20 mouse cellular contexts compared by ENCODE assay signal in genomic region chr11:34272016-34272415, GRCm38 (mm10). TPM values are rescaled to one million over a fixed set of nuclear protein-coding genes. Genes with fewer than 3 reads are reported as not detected.
A peak's percentile ranks its signal among the peaks of the same experiment; 100 is the strongest.
DNase-seq lines count a peak whose midpoint lies in the region; ATAC-seq and TF ChIP-seq lines count a peak whose summit lies in the region.
"Had no signal": no experiment of that assay in that cellular context is flagged by ENCODE, and none has a peak within 500 bp of the region (broad histone marks: within the 10 kb centered on the region; RNA-seq: fewer than 3 reads in every experiment).

No protein-coding gene starts in this region.

- peak; percentile 41; the same call in 1 of the 2 replicates for ATAC-seq in midbrain, embryonic 13.5 days
- no peak for ATAC-seq in midbrain, postnatal 0 days (ENCODE audit: low FRiP score)
- ATAC-seq in forebrain, embryonic 15.5 days (replicated peaks), result 0 out of 2 replicates have a peak, but pooled peaks have one; percentile 23
- ATAC-seq: lung, postnatal 0 days had no signal

- H3K9ac ChIP-seq in midbrain, embryonic 13.5 days (replicated peaks), result no peak overlapping the region
- H3K9ac ChIP-seq in midbrain, postnatal 0 days (replicated peaks; ENCODE audit: low read length, poor library complexity, severe bottlenecking), result no peak overlapping the region
- no peak overlapping the region for H3K9ac ChIP-seq in forebrain, embryonic 15.5 days (replicated peaks)
- H3K9ac ChIP-seq: kidney, embryonic 15.5 days; liver, embryonic 13.5 days had no signal

- 53% methylated on average over 10 of the region's 10 CpGs for WGBS in midbrain, embryonic 13.5 days
- WGBS in midbrain, postnatal 0 days, result 53% methylated on average over 10 of the region's 10 CpGs
- WGBS in forebrain, embryonic 15.5 days, result 17% methylated on average over 10 of the region's 10 CpGs
- 54% methylated on average over 10 of the region's 10 CpGs for WGBS in kidney, adult 2 months

- H3K4me2 ChIP-seq in midbrain, embryonic 13.5 days (replicated peaks), result no peak overlapping the region
- H3K4me2 ChIP-seq in midbrain, postnatal 0 days (ENCODE audit: low read depth, low read length, poor library complexity, severe bottlenecking), result no peak overlapping the region
- no peak overlapping the region for H3K4me2 ChIP-seq in forebrain, embryonic 15.5 days (replicated peaks)
- H3K4me2 ChIP-seq: heart, embryonic 11.5 days; kidney, embryonic 15.5 days; liver, embryonic 13.5 days had no signal

- H3K4me3 ChIP-seq in gastrocnemius, adult 2 months, result no peak overlapping the region
- H3K4me3 ChIP-seq in midbrain, embryonic 13.5 days (replicated peaks), result no peak overlapping the region
- H3K4me3 ChIP-seq in midbrain, postnatal 0 days (ENCODE audit: low read depth, low read length), result no peak overlapping the region
- H3K4me3 ChIP-seq in forebrain, embryonic 15.5 days, result no peak overlapping the region
- no peak overlapping the region for H3K4me3 ChIP-seq in kidney, adult 2 months (ENCODE audit: insufficient read depth, low read depth, low read length)
- H3K4me3 ChIP-seq: embryonic facial prominence, embryonic 10.5 days; erythroblast, embryonic 14.5 days; kidney, embryonic 15.5 days; liver, embryonic 13.5 days; megakaryocyte, embryonic 14.5 days; myocyte had no signal

- no peak for TF ChIP-seq CTCF in gastrocnemius, adult 2 months (IDR thresholded peaks at IDR 0.05)
- no peak for TF ChIP-seq CTCF in midbrain, postnatal 0 days (IDR thresholded peaks at IDR 0.05)
- no peak for TF ChIP-seq CTCF in kidney, adult 2 months (conservative IDR thresholded peaks at IDR 0.05; ENCODE audit: insufficient read depth, insufficient read length, low read depth, low read length)

- peaks cover 25% of the 10 kb centered on the region for H3K27me3 ChIP-seq in midbrain, embryonic 13.5 days
- H3K27me3 ChIP-seq in midbrain, postnatal 0 days (ENCODE audit: insufficient read depth, low read length), result no peaks in the 10 kb centered on the region; the same call in 1 of the 2 replicates
- H3K27me3 ChIP-seq in forebrain, embryonic 15.5 days, result no peaks in the 10 kb centered on the region
- H3K27me3 ChIP-seq in kidney, adult 2 months (replicated peaks; ENCODE audit: control insufficient read depth, insufficient read depth, low read length), result no peaks in the 10 kb centered on the region
- H3K27me3 ChIP-seq: kidney, embryonic 15.5 days; liver, embryonic 13.5 days; megakaryocyte, embryonic 14.5 days had no signal

- no peaks in the 10 kb centered on the region for H3K9me3 ChIP-seq in midbrain, embryonic 13.5 days
- no peaks in the 10 kb centered on the region for H3K9me3 ChIP-seq in midbrain, postnatal 0 days (ENCODE audit: low read length)
- H3K9me3 ChIP-seq in forebrain, embryonic 15.5 days, result no peaks in the 10 kb centered on the region
- H3K9me3 ChIP-seq: embryonic facial prominence, embryonic 10.5 days; kidney, embryonic 15.5 days; liver, embryonic 13.5 days; megakaryocyte, embryonic 14.5 days had no signal

- H3K36me3 ChIP-seq in midbrain, embryonic 13.5 days, result no peaks in the 10 kb centered on the region
- no peaks in the 10 kb centered on the region for H3K36me3 ChIP-seq in midbrain, postnatal 0 days (ENCODE audit: insufficient read depth, low read length)
- H3K36me3 ChIP-seq in forebrain, embryonic 15.5 days, result no peaks in the 10 kb centered on the region
- no peaks in the 10 kb centered on the region for H3K36me3 ChIP-seq in kidney, adult 2 months (ENCODE audit: control insufficient read depth, insufficient read depth, low read length)
- H3K36me3 ChIP-seq: embryonic facial prominence, embryonic 10.5 days; kidney, embryonic 15.5 days; liver, embryonic 13.5 days had no signal

- no peak for TF ChIP-seq POLR2A in kidney, adult 2 months (IDR thresholded peaks at IDR 0.05; ENCODE audit: low read depth, low read length)

- no peak overlapping the region for H3K27ac ChIP-seq in gastrocnemius, adult 2 months
- H3K27ac ChIP-seq in midbrain, embryonic 13.5 days, result peak overlapping the region; percentile 1; the same call in 1 of the 2 replicates
- H3K27ac ChIP-seq in midbrain, postnatal 0 days (ENCODE audit: low read depth, low read length), result no peak overlapping the region
- H3K27ac ChIP-seq in forebrain, embryonic 15.5 days (replicated peaks), result no peak overlapping the region
- H3K27ac ChIP-seq in kidney, adult 2 months (ENCODE audit: insufficient read depth, low read depth, low read length), result no peak overlapping the region
- H3K27ac ChIP-seq: embryonic facial prominence, embryonic 10.5 days; kidney, embryonic 15.5 days; liver, embryonic 13.5 days had no signal

- DNase-seq in gastrocnemius, adult 2 months, result peak; percentile 19
- no peak for DNase-seq in gastrocnemius, adult 8-10 months (ENCODE audit: low spot score in 2 of 2)
- DNase-seq in midbrain, postnatal 0 days (ENCODE audit: low spot score), result no peak
- DNase-seq in right cerebral cortex, postnatal 14 days, result peak; percentile 17
- DNase-seq in kidney, adult 2 months, result no peak
- DNase-seq: adrenal gland, adult 2 months; cerebellum, adult 18-20 months; gastrocnemius, postnatal 14 days; heart, postnatal 4 days; liver, embryonic 13.5 days; thymus, adult 18-20 months had no signal

- peaks cover 20% of the 10 kb centered on the region for H3K4me1 ChIP-seq in midbrain, embryonic 13.5 days (replicated peaks)
- H3K4me1 ChIP-seq in midbrain, postnatal 0 days (ENCODE audit: insufficient read depth, low read length), result peaks cover 6% of the 10 kb centered on the region; the same call in 1 of the 2 replicates
- peaks cover 21% of the 10 kb centered on the region for H3K4me1 ChIP-seq in forebrain, embryonic 15.5 days
- H3K4me1 ChIP-seq in kidney, adult 2 months (ENCODE audit: control insufficient read depth, insufficient read depth, low read length), result no peaks in the 10 kb centered on the region
- H3K4me1 ChIP-seq: kidney, embryonic 15.5 days; liver, embryonic 13.5 days had no signal

- intact Hi-C loops in gastrocnemius, adult 2 months (cut with DNase I), result no loop called here

RNA-seq across cellular contexts. Expression of gene Fam196b, which starts 42.6 kb away (rescaled TPM):
- 1 to 10 TPM in 1 of 2 experiments, under 1 TPM in 1; 0.31 to 1.2 TPM for total RNA-seq in gastrocnemius, adult 2 months (2021)
- total RNA-seq in gastrocnemius, adult 8-10 months (2022), result under 1 TPM; 0.40 to 0.92 (median 0.63) TPM
- 3.2 and 3.4 TPM in 2 replicates for polyA plus RNA-seq in midbrain, embryonic 13.5 days (2015; fragmentation: Nextera tagmentation; extraction: Ambion mirVana)
- 9.2 and 10.1 TPM in 2 replicates for total RNA-seq in midbrain, postnatal 0 days (2014; rRNA removed)
- 3.2 and 3.4 TPM in 2 replicates for polyA plus RNA-seq in midbrain, postnatal 0 days (2015; fragmentation: Nextera tagmentation; extraction: Ambion mirVana)
- 1.9 and 2.2 TPM in 2 replicates for polyA plus RNA-seq in forebrain, embryonic 15.5 days (2015; fragmentation: Nextera tagmentation; extraction: Ambion mirVana)
- polyA plus RNA-seq in kidney, adult 2 months (2012; rRNA removed), result 0.04 and 0.08 TPM in 2 replicates
- polyA plus RNA-seq: erythroblast, embryonic 14.5 days; myocyte had no signal

Comparison
In these comparisons a context has a peak if more than half of its experiments do, and no peak if none do; other contexts are left out.
1. DNase-seq: peak in gastrocnemius, adult 2 months (single experiment) and right cerebral cortex, postnatal 14 days (single experiment); none in gastrocnemius, adult 8-10 months (0 of 2), midbrain, postnatal 0 days (single experiment) and kidney, adult 2 months (single experiment).